Mouse (Mus musculus) MEL-GATA-1-ER (cell line): ENCODE results near the gene Plgrkt.
A peak's percentile ranks its signal among the peaks of the same experiment; 100 is the strongest.
"Not testable (repeated sequence)": the region's sequence is repeated elsewhere in the genome, so short reads cannot be mapped to it uniquely, and the experiment has no call there.

Experiments used
- DNase-seq: peaks from one replicate; pipeline ENCODE4 v3.0.0-alpha.2; 2012; ENCODE audit warnings: low read depth; ENCODE audit errors: extremely low read depth

Gene Plgrkt

GRCm38 (mm10) chr19:29366969-29367622 lies at the start of gene Plgrkt, which contains the start of gene Cd274:
Plgrkt (minus strand) TSS chr19:29367390.
Cd274 (plus strand) TSS chr19:29367455.
- DNase-seq: peak; percentile 100

DNA sequence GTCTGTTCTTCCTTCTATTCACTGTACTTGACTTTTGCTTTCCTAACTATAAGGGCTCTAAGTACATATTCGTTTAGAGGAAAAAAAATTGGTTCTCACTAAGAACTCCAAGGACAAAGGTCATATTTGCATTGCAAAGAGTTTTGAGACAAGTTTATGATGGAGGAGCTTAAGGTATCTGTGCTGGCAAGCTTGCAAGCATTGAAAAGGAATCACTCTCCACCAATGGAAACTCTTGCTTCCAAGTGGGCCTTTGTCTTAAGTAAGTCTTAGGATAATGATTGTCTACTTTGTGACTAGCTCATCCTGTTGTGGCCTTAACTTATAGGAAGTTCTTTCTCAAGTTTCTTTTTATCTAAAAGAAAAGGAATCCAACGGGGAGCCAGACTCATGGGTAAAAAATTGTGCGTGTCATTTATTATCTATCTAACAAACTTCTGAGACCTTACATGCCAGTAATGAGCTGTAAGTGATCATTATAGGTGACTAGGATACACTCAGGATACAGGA lies 49.3 kb upstream of the Plgrkt start:
- DNase-seq: no peak

- DNase-seq: not testable (repeated sequence)
These were observed 47.7 kb upstream of the Plgrkt start for GRCm38 (mm10) chr19:29414917-29415316.

GRCm38 (mm10) chr19:29414513-29414912 lies 47.3 kb upstream of the Plgrkt start:
- DNase-seq: no peak

DNA sequence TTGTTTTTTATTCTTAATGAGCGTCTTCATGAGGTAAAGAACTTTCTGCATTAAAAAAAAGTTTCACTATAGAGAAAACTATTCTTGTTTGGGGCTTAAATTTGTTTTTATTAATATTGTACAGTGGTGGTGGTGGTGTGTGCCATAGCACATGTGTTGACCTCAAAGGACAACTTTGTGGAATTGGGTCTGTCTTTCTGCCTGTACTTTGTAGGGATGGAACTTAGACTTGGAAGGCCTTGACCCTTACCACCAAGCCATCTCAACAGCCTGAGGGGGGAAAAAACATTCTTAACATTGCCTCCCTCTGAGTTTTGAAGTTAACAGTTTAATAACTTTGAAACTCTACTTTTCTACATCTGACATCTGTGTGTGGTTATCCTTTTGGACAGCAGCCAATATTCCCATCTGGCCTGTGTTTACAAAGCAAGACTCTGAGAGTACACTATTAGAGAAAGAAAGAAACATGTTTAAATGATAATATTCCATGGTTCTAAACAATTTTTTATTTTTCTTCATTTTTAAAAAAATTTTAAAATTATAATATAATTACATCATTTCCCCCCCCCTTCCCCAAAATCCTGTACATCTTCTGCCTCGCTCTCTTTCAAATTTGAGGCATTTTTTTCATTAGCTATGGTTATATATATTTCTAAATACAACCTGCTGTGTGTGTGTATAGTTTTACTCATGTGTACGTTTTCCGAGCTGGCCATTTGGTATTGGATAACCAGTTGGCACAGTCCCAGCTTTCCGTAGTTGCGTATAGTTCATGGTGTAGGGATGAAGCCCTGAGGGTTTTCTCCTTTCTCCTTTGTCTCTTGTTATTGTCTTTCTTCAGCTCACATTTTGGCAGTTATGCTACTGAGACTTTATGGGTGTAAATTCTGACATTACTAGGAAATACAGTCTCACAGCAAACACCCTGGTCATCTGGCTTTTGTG lies 45.6 kb upstream of the Plgrkt start:
- DNase-seq: peak; percentile 74

GRCm38 (mm10) chr19:29410619-29411018 lies 43.4 kb upstream of the Plgrkt start, which contains the start of gene Pdcd1lg2:
Pdcd1lg2 (plus strand) TSS chr19:29410919.
- DNase-seq: no peak

- no peak for DNase-seq
These were observed 39.1 kb upstream of the Plgrkt start for GRCm38 (mm10) chr19:29406042-29407017.

DNA sequence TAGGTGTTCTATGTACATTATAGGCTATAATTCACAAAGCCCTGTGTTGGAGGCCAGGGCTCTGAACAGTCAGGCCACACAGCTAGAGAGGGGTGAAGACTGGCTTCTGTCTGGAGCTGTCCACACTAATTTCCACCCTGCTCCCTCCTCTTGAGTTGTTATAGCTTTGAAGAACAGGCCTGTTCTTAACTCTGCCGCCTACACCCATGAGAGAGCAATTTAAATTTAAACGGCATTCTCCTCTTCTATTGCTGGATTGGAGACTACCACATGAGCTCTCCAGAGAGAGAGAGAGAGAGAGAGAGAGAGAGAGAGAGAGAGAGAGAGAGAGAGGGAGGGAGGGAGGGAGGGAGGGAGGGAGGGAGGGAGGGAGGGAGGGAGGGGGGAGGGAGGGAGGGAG lies 38.2 kb upstream of the Plgrkt start:
- no peak for DNase-seq

- no peak for DNase-seq
These were observed 36.1 kb upstream of the Plgrkt start for GRCm38 (mm10) chr19:29403251-29403650.

- no peak for DNase-seq
These were observed 35.4 kb upstream of the Plgrkt start for GRCm38 (mm10) chr19:29402621-29403020.

- DNase-seq: peak; percentile 99
These were observed 33.3 kb upstream of the Plgrkt start for GRCm38 (mm10) chr19:29400466-29400865.

DNA sequence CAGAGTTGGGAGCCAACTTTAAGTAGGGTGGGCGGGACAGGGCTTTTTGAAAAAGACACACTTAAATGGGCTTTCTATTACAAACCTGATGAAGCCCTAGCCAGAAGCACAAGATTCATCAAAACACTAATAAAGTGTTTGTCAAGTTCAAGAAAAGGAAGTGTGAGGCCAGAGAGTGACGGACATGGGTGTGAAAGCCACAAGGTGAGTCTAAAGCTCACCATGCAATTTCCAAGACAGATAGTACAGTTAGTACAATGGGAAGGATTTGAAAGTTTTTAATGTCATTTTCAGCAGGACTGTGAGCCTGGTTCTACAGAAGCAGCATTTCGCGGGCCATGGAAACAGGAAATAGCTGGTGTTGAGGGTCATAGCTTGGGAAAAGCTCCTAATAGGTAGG lies 32.6 kb upstream of the Plgrkt start:
- peak; percentile 58 for DNase-seq

DNA sequence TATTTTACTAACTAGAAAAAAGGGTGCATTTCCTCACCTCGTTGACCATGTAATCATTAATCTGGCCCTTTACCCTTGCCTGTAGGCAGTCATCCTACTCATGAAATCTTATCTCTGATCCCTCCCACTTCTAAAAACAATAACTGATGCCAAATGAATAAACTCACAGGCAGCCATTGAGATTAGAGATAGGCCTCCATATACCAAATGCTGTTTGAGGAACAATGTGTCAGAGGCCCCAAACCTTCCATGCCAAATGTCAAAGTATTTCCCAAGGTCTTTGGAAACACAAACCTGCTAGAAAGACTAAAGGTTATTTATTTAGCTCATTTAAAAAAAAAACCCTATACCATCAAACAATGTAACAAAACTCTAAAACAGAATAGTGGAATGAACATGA lies 29.2 kb upstream of the Plgrkt start:
- DNase-seq: no peak

GRCm38 (mm10) chr19:29394721-29395120 lies 27.5 kb upstream of the Plgrkt start:
- DNase-seq: no peak

DNA sequence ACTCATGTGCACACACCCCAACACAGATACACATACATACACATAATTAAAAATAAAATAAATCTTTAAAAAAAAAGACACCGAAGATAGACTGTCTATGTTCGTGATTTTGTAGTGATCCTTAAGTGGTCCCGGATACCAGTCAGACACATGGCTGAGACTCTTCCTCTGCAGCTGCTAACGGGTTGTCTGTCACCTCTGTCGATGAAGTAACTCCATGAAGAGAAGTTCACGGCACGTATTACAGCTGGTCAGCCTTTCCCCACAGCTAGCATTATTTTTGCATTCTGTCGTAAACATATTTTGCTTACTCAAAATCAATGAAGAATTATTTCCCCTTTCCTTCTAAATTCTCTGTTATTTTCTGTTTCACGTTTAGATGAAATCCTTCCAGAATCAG lies 26.1 kb upstream of the Plgrkt start:
- no peak for DNase-seq

GRCm38 (mm10) chr19:29391279-29391678 lies 24.1 kb upstream of the Plgrkt start:
- DNase-seq: no peak

DNA sequence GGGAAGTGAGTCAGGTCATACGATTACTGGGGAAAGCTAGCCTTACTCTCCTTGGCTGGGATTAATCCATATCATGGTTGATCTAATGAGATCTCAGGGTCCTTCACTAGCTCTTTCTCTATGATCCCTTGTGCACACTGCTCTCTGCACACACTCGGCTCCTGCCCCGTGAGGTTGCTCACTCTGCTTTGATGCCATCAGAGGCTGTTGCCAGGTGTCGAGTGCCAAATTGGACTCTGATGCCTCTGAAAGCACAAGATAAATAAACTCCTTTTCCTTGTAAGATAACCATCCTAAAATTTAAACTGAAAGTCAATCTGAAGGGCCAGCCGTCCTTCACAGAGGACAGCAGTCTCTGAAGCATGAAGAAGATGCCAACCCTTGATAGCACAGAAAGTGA lies 23.3 kb upstream of the Plgrkt start:
- DNase-seq: no peak

GRCm38 (mm10) chr19:29388818-29389217 lies 21.6 kb upstream of the Plgrkt start:
- no peak for DNase-seq

DNA sequence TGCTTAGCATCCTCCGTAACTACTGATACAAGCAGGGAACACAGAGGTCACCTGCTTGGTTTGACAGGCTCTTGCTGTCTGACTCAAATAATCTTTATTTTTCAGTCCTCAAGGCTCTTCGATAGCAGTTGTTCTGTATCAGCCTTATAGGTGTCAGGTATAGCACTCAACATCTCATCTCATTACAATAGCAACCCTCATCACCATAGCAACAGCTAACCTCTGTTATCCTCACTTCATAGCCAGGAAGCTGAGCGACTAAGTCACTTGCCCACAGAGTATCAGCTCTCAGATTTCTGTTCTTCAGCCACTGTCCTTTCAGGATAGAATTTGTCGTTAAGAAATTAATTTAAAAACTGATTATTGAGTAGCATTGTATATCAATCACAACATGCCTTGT lies 18.6 kb upstream of the Plgrkt start:
- no peak for DNase-seq

GRCm38 (mm10) chr19:29384994-29385393 lies 17.8 kb upstream of the Plgrkt start:
- no peak for DNase-seq

DNA sequence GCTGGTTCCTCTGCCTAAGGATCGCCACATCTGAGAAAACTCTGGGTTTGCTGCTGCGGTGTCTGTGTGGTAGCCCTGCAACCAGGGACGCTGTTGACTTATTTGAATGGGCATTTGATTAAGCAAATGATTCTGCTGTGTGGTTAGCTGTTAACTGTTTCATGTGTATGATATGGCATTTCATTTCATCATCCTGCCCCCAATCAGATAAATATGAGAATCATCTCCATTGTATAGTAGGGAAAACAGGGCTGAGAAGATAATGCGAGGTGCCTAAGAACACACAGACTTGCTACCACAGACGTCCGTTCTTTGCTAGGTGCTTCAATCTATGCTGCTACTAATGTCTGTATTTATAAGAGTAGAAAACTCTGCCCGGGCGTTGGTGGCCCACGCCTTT lies 17.2 kb upstream of the Plgrkt start:
- DNase-seq: no peak
